In the genomic region with DNA sequence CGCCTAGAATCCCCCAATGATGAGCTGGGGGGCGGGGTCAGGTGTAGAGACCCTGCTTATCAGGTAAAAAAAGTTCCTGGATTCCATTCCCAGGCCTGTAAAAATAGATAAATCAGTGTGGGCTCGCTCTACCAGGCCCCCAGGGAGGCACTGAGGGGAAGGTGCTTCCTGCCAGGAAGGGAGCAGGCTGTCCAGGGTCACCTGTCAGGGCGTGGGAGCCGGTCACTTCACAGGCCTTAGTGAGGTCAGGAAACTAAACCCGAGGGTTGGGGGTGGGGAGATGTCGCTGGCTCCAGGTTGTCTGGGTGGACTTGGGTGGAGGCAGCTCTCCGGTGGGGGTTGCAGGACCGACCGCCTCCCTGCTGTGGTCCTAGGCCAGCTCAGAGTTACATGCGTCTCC, we compare ENCODE assay signal across 12 mouse cellular contexts. TPM values are rescaled to one million over a fixed set of nuclear protein-coding genes. Genes with fewer than 3 reads are reported as not detected.
DNase-seq lines count a peak whose midpoint lies in the region; ATAC-seq lines count a peak whose summit lies in the region.
"Had no signal": no experiment of that assay in that cellular context is flagged by ENCODE, and none has a peak within 500 bp of the region (broad histone marks: within the 10 kb centered on the region; RNA-seq: fewer than 3 reads in every experiment).

No protein-coding gene starts in this region.

- no peak overlapping the region for H3K9ac ChIP-seq in liver, embryonic 12.5 days
- H3K9ac ChIP-seq in embryonic facial prominence, embryonic 12.5 days, result no peak overlapping the region
- H3K9ac ChIP-seq: embryonic facial prominence, embryonic 15.5 days had no signal

- 47% methylated on average over 11 of the region's 11 CpGs for WGBS in liver, embryonic 12.5 days (ENCODE audit: insufficient replicate concordance)
- WGBS in embryonic facial prominence, embryonic 12.5 days, result 54% methylated on average over 11 of the region's 11 CpGs

- peak; percentile 33 for DNase-seq in liver
- DNase-seq in heart, postnatal 25 days (ENCODE audit: low spot score), result peak; percentile 79
- DNase-seq in kidney, postnatal 4 days, result peak; percentile 70 to 80
- DNase-seq in urinary bladder, postnatal 14 days (ENCODE audit: low spot score), result no peak
- no peak for DNase-seq in right cerebral cortex, postnatal 14 days

- H3K27me3 ChIP-seq in liver, embryonic 12.5 days (replicated peaks), result peaks cover 5% of the 10 kb centered on the region; the same call in 1 of the 2 replicates
- H3K27me3 ChIP-seq in embryonic facial prominence, embryonic 12.5 days, result no peaks in the 10 kb centered on the region
- H3K27me3 ChIP-seq: embryonic facial prominence, embryonic 15.5 days had no signal

- ATAC-seq in liver, embryonic 12.5 days, result no peak
- no peak for ATAC-seq in embryonic facial prominence, embryonic 12.5 days (ENCODE audit: insufficient number of reproducible peaks, insufficient read depth, low FRiP score, low TSS enrichment)
- ATAC-seq in granulocyte monocyte progenitor cell, adult 5-6 weeks (replicated peaks; ENCODE audit: poor library complexity, severe bottlenecking), result no peak

- peaks cover 71% of the 10 kb centered on the region for H3K4me1 ChIP-seq in liver, embryonic 12.5 days
- peaks cover 40% of the 10 kb centered on the region for H3K4me1 ChIP-seq in embryonic facial prominence, embryonic 12.5 days

- no peak overlapping the region for H3K4me2 ChIP-seq in liver, embryonic 12.5 days
- H3K4me2 ChIP-seq in embryonic facial prominence, embryonic 12.5 days (replicated peaks), result no peak overlapping the region
- H3K4me2 ChIP-seq: embryonic facial prominence, embryonic 15.5 days had no signal

- H3K27ac ChIP-seq in liver, embryonic 12.5 days, result no peak overlapping the region
- peak overlapping the region; percentile 32; the same call in 1 of the 2 replicates for H3K27ac ChIP-seq in embryonic facial prominence, embryonic 12.5 days

- no peak overlapping the region for H3K4me3 ChIP-seq in liver, embryonic 12.5 days
- H3K4me3 ChIP-seq in embryonic facial prominence, embryonic 12.5 days, result no peak overlapping the region
- H3K4me3 ChIP-seq: embryonic facial prominence, embryonic 15.5 days; myocyte had no signal

- intact Hi-C loops in heart, postnatal 25 days (cut with DNase I), result no loop called here

- H3K9me3 ChIP-seq in liver, embryonic 12.5 days (replicated peaks), result no peaks in the 10 kb centered on the region
- no peaks in the 10 kb centered on the region for H3K9me3 ChIP-seq in embryonic facial prominence, embryonic 12.5 days
- H3K9me3 ChIP-seq: embryonic facial prominence, embryonic 15.5 days; G1E had no signal

- no peaks in the 10 kb centered on the region for H3K36me3 ChIP-seq in liver, embryonic 12.5 days
- peaks cover 26% of the 10 kb centered on the region for H3K36me3 ChIP-seq in embryonic facial prominence, embryonic 12.5 days
- H3K36me3 ChIP-seq: G1E had no signal

RNA-seq across cellular contexts. Expression of gene Palm, which starts 12.3 kb away (rescaled TPM):
- polyA plus RNA-seq in liver, embryonic 12.5 days (2016; fragmentation: Nextera tagmentation; extraction: Ambion mirVana), result 12.4 and 13.2 TPM in 2 replicates
- 132 and 142 TPM in 2 replicates for polyA plus RNA-seq in embryonic facial prominence, embryonic 12.5 days (2016; fragmentation: Nextera tagmentation; extraction: Ambion mirVana)
- 10 to 100 TPM; 70.3 to 77.3 TPM for total RNA-seq in heart, postnatal 25 days (2021)
- total RNA-seq in granulocyte monocyte progenitor cell, adult 5-6 weeks (2014; fragmentation: Nextera tagmentation), result 80.1 and 110 TPM in 2 replicates
- 35.6 and 48.6 TPM in 2 replicates for total RNA-seq in granulocyte monocyte progenitor cell, adult 5-6 weeks (2017)

RNA-seq across cellular contexts. Expression of gene Prss57, which starts 14.9 kb away (rescaled TPM):
- polyA plus RNA-seq in liver, embryonic 12.5 days (2016; fragmentation: Nextera tagmentation; extraction: Ambion mirVana), result 1.4 and 2.2 TPM in 2 replicates
- 0.06 TPM in 1 of 2 replicates, not detected in the other for polyA plus RNA-seq in embryonic facial prominence, embryonic 12.5 days (2016; fragmentation: Nextera tagmentation; extraction: Ambion mirVana)
- total RNA-seq in heart, postnatal 25 days (2021), result not detected
- 172 and 215 TPM in 2 replicates for total RNA-seq in granulocyte monocyte progenitor cell, adult 5-6 weeks (2014; fragmentation: Nextera tagmentation)
- 77.4 and 86.7 TPM in 2 replicates for total RNA-seq in granulocyte monocyte progenitor cell, adult 5-6 weeks (2017)
- total RNA-seq: liver, adult 2 months had no signal
- polyA plus RNA-seq: embryonic facial prominence, embryonic 15.5 days; G1E; liver, adult 2 months had no signal

RNA-seq across cellular contexts. Expression of gene Misp, which starts 15.2 kb away (rescaled TPM):
- polyA plus RNA-seq in liver, embryonic 12.5 days (2016; fragmentation: Nextera tagmentation; extraction: Ambion mirVana), result 0.49 and 0.54 TPM in 2 replicates
- polyA plus RNA-seq in embryonic facial prominence, embryonic 12.5 days (2016; fragmentation: Nextera tagmentation; extraction: Ambion mirVana), result 2.0 and 3.1 TPM in 2 replicates
- under 1 TPM; 0.59 to 0.70 TPM for total RNA-seq in heart, postnatal 25 days (2021)
- 0.34 TPM in 1 of 2 replicates, not detected in the other for total RNA-seq in granulocyte monocyte progenitor cell, adult 5-6 weeks (2014; fragmentation: Nextera tagmentation)
- total RNA-seq in granulocyte monocyte progenitor cell, adult 5-6 weeks (2017), result 0.82 TPM in 1 of 2 replicates, not detected in the other
- polyA plus RNA-seq: G1E had no signal

RNA-seq across cellular contexts. Expression of gene Fstl3, which starts 28.6 kb away (rescaled TPM):
- polyA plus RNA-seq in liver, embryonic 12.5 days (2016; fragmentation: Nextera tagmentation; extraction: Ambion mirVana), result 0.80 and 0.98 TPM in 2 replicates
- 3.5 and 3.7 TPM in 2 replicates for polyA plus RNA-seq in embryonic facial prominence, embryonic 12.5 days (2016; fragmentation: Nextera tagmentation; extraction: Ambion mirVana)
- 1 to 10 TPM; 2.9 to 4.2 TPM for total RNA-seq in heart, postnatal 25 days (2021)
- 4.6 TPM in 1 of 2 replicates, not detected in the other for total RNA-seq in granulocyte monocyte progenitor cell, adult 5-6 weeks (2014; fragmentation: Nextera tagmentation)
- 0.62 and 1.4 TPM in 2 replicates for total RNA-seq in granulocyte monocyte progenitor cell, adult 5-6 weeks (2017)

RNA-seq across cellular contexts. Expression of gene Rnf126, which starts 38.9 kb away (rescaled TPM):
- polyA plus RNA-seq in liver, embryonic 12.5 days (2016; fragmentation: Nextera tagmentation; extraction: Ambion mirVana), result 79.6 and 80.4 TPM in 2 replicates
- polyA plus RNA-seq in embryonic facial prominence, embryonic 12.5 days (2016; fragmentation: Nextera tagmentation; extraction: Ambion mirVana), result 109 and 111 TPM in 2 replicates
- total RNA-seq in heart, postnatal 25 days (2021), result 10 to 100 TPM; 21.2 to 22.8 TPM
- total RNA-seq in granulocyte monocyte progenitor cell, adult 5-6 weeks (2014; fragmentation: Nextera tagmentation), result 32.1 and 64.5 TPM in 2 replicates
- total RNA-seq in granulocyte monocyte progenitor cell, adult 5-6 weeks (2017), result 17.3 and 28.2 TPM in 2 replicates

Comparison
In these comparisons a context has a peak if more than half of its experiments do, and no peak if none do; other contexts are left out.
1. DNase-seq: peak in liver (single experiment), heart, postnatal 25 days (single experiment) and kidney, postnatal 4 days (2 of 2); none in urinary bladder, postnatal 14 days (single experiment) and right cerebral cortex, postnatal 14 days (single experiment).
2. RNA of gene Prss57, which starts 14.9 kb away (total RNA-seq): 77.4 to 215 TPM in granulocyte monocyte progenitor cell, adult 5-6 weeks; not detected in heart, postnatal 25 days; every median in the first group is over 10 times any median in the second.